Mouse (Mus musculus): Measurements from ENCODE around the gene Atp6v1fnb. TPM values are rescaled to one million over a fixed set of nuclear protein-coding genes. Genes with fewer than 3 reads are reported as not detected.
A peak's percentile ranks its signal among the peaks of the same experiment; 100 is the strongest.

Atp6v1fnb gene
- polyA plus RNA-seq, 1 experiment from 2014 or later = not detected

GRCm38 (mm10) chr6:29467583-29468354 is 3.5 kb upstream of the Atp6v1fnb start, which contains the start of gene Atp6v1f:
Gene Atp6v1f, plus strand, starts transcription at chr6:29467718.
- Histone ChIP-seq H3K36me3 (peaks cover 23% of the 10 kb centered on the region), H3K4me1 (replicated peaks) (peaks cover 11% of the 10 kb centered on the region), H3K9ac (peak within 1 kb of the TSS; percentile 77), H3K9me3 (replicated peaks) (no peaks in the 10 kb centered on the region), H3K27me3 (no peaks in the 10 kb centered on the region), H3K27ac (peak within 1 kb of the TSS; percentile 68), H3K4me3 (replicated peaks) (peak within 1 kb of the TSS; percentile 68), H3K4me2 (peak within 1 kb of the TSS; percentile 75)
- peak; percentile 92 for DNase-seq
- under 1% methylated on average over 39 of the region's 39 CpGs for WGBS (ENCODE audit: insufficient replicate concordance)
- peak; percentile 92 for ATAC-seq (ENCODE audit: low read depth)

GRCm38 (mm10) chr6:29468851-29469250 is 2.4 kb upstream of the Atp6v1fnb start:
- WGBS (ENCODE audit: insufficient replicate concordance) = 70% methylated on average over 3 of the region's 3 CpGs
- peaks cover 15% of the 10 kb centered on the region for H3K4me1 ChIP-seq (replicated peaks)
- H3K27me3 ChIP-seq = no peaks in the 10 kb centered on the region
- H3K9ac ChIP-seq = peak overlapping the region; percentile 77
- H3K4me3 ChIP-seq (replicated peaks) = peak overlapping the region; percentile 68
- H3K9me3 ChIP-seq (replicated peaks) = no peaks in the 10 kb centered on the region
- ATAC-seq (ENCODE audit: low read depth) = no peak
- DNase-seq = no peak
- H3K27ac ChIP-seq = no peak overlapping the region
- peak overlapping the region; percentile 75 for H3K4me2 ChIP-seq
- H3K36me3 ChIP-seq = peaks cover 23% of the 10 kb centered on the region

GRCm38 (mm10) chr6:29473941-29474691 is 2.9 kb downstream of the Atp6v1fnb start:
- no peaks in the 10 kb centered on the region for H3K9me3 ChIP-seq (replicated peaks)
- peak overlapping the region; percentile 87 for H3K4me2 ChIP-seq
- peak; percentile 91 for DNase-seq

GRCm38 (mm10) chr6:29474736-29475135 is 3.5 kb downstream of the Atp6v1fnb start:
- no peak for DNase-seq
- Histone ChIP-seq H3K4me2 (peak overlapping the region; percentile 87), H3K4me1 (replicated peaks) (peaks cover 13% of the 10 kb centered on the region), H3K9ac (no peak overlapping the region), H3K27me3 (peaks cover 19% of the 10 kb centered on the region), H3K4me3 (replicated peaks) (no peak overlapping the region), H3K36me3 (peaks cover 22% of the 10 kb centered on the region), H3K9me3 (replicated peaks) (no peaks in the 10 kb centered on the region), H3K27ac (no peak overlapping the region)
- WGBS (ENCODE audit: insufficient replicate concordance) = 64% methylated on average over 2 of the region's 2 CpGs
- no peak for ATAC-seq (ENCODE audit: low read depth)

More at GRCm38 (mm10) chr6:29473941-29474691, 2.9 kb downstream of the Atp6v1fnb start:
- H3K9ac ChIP-seq = peak overlapping the region; percentile 72
- H3K27me3 ChIP-seq = peaks cover 19% of the 10 kb centered on the region
- 3% methylated on average over 33 of the region's 33 CpGs for WGBS (ENCODE audit: insufficient replicate concordance)
- no peak overlapping the region; the same call in 1 of the 2 replicates for H3K27ac ChIP-seq
- H3K4me3 ChIP-seq (replicated peaks) = peak overlapping the region; percentile 61
- peaks cover 23% of the 10 kb centered on the region for H3K36me3 ChIP-seq
- ATAC-seq (ENCODE audit: low read depth) = peak; percentile 99
- H3K4me1 ChIP-seq (replicated peaks) = peaks cover 14% of the 10 kb centered on the region

GRCm38 (mm10) chr6:29482691-29483090 is 11.5 kb downstream of the Atp6v1fnb start:
- Histone ChIP-seq H3K27me3 (peaks cover 46% of the 10 kb centered on the region), H3K4me2 (no peak overlapping the region), H3K9me3 (replicated peaks) (no peaks in the 10 kb centered on the region), H3K27ac (no peak overlapping the region), H3K4me3 (replicated peaks) (no peak overlapping the region), H3K9ac (no peak overlapping the region), H3K36me3 (no peaks in the 10 kb centered on the region), H3K4me1 (replicated peaks) (peaks cover 5% of the 10 kb centered on the region)
- no peak for ATAC-seq (ENCODE audit: low read depth)
- 84% methylated on average over 13 of the region's 13 CpGs for WGBS (ENCODE audit: insufficient replicate concordance)
- DNase-seq = no peak

GRCm38 (mm10) chr6:29484716-29485559 is 13.7 kb downstream of the Atp6v1fnb start:
- H3K4me2 ChIP-seq = peak overlapping the region; percentile 70
- peak; percentile 68 for ATAC-seq (ENCODE audit: low read depth)
- H3K9me3 ChIP-seq (replicated peaks) = no peaks in the 10 kb centered on the region
- 5% methylated on average over 26 of the region's 26 CpGs for WGBS (ENCODE audit: insufficient replicate concordance)
- peaks cover 51% of the 10 kb centered on the region for H3K27me3 ChIP-seq
- H3K36me3 ChIP-seq = no peaks in the 10 kb centered on the region
- H3K4me1 ChIP-seq (replicated peaks) = peaks cover 5% of the 10 kb centered on the region
- peak overlapping the region; percentile 36; the same call in 1 of the 2 replicates for H3K9ac ChIP-seq
- H3K27ac ChIP-seq = no peak overlapping the region
- peak overlapping the region; percentile 47 for H3K4me3 ChIP-seq (replicated peaks)
- peak; percentile 48 for DNase-seq

- ATAC-seq (ENCODE audit: low read depth) = no peak
- Histone ChIP-seq H3K9ac (no peak overlapping the region), H3K9me3 (replicated peaks) (no peaks in the 10 kb centered on the region), H3K36me3 (no peaks in the 10 kb centered on the region), H3K4me2 (no peak overlapping the region), H3K4me3 (replicated peaks) (no peak overlapping the region), H3K27me3 (peaks cover 61% of the 10 kb centered on the region), H3K4me1 (replicated peaks) (peaks cover 5% of the 10 kb centered on the region), H3K27ac (no peak overlapping the region)
- no peak for DNase-seq
- 19% methylated on average over 2 of the region's 2 CpGs for WGBS (ENCODE audit: insufficient replicate concordance)
Measured at GRCm38 (mm10) chr6:29485951-29486350, 14.7 kb downstream of the Atp6v1fnb start.

- ATAC-seq (ENCODE audit: low read depth) = peak; percentile 52; the same call in 1 of the 2 replicates
- H3K27ac ChIP-seq = no peak overlapping the region
- H3K9ac ChIP-seq = no peak overlapping the region
- H3K4me3 ChIP-seq (replicated peaks) = no peak overlapping the region
- 52% methylated on average over 4 of the region's 4 CpGs for WGBS (ENCODE audit: insufficient replicate concordance)
- H3K9me3 ChIP-seq (replicated peaks) = no peaks in the 10 kb centered on the region
- peaks cover 78% of the 10 kb centered on the region for H3K27me3 ChIP-seq
- H3K4me1 ChIP-seq (replicated peaks) = no peaks in the 10 kb centered on the region
- no peak for DNase-seq
- H3K4me2 ChIP-seq = no peak overlapping the region
- H3K36me3 ChIP-seq = no peaks in the 10 kb centered on the region
Measured at GRCm38 (mm10) chr6:29494101-29494500, 22.9 kb downstream of the Atp6v1fnb start.

GRCm38 (mm10) chr6:29496270-29496669 is 25.0 kb downstream of the Atp6v1fnb start:
- Histone ChIP-seq H3K27me3 (peaks cover 62% of the 10 kb centered on the region), H3K36me3 (no peaks in the 10 kb centered on the region), H3K4me3 (replicated peaks) (no peak overlapping the region), H3K4me1 (replicated peaks) (peaks cover 13% of the 10 kb centered on the region), H3K4me2 (no peak overlapping the region), H3K9ac (no peak overlapping the region), H3K27ac (no peak overlapping the region), H3K9me3 (replicated peaks) (no peaks in the 10 kb centered on the region)
- ATAC-seq (ENCODE audit: low read depth) (no peak), DNase-seq (no peak)
- 15% methylated on average over 25 of the region's 25 CpGs for WGBS (ENCODE audit: insufficient replicate concordance)

GRCm38 (mm10) chr6:29497791-29498190 is 26.6 kb downstream of the Atp6v1fnb start:
- Histone ChIP-seq H3K36me3 (no peaks in the 10 kb centered on the region), H3K27ac (no peak overlapping the region), H3K9ac (no peak overlapping the region), H3K27me3 (peaks cover 47% of the 10 kb centered on the region), H3K9me3 (replicated peaks) (no peaks in the 10 kb centered on the region), H3K4me1 (replicated peaks) (peaks cover 15% of the 10 kb centered on the region), H3K4me2 (no peak overlapping the region), H3K4me3 (replicated peaks) (no peak overlapping the region)
- ATAC-seq (ENCODE audit: low read depth) (no peak), DNase-seq (no peak)
- WGBS (ENCODE audit: insufficient replicate concordance) = 28% methylated on average over 2 of the region's 2 CpGs

GRCm38 (mm10) chr6:29500177-29500576 is 28.9 kb downstream of the Atp6v1fnb start:
- no peak overlapping the region for H3K4me3 ChIP-seq (replicated peaks)
- WGBS (ENCODE audit: insufficient replicate concordance) = 24% methylated on average over 7 of the region's 7 CpGs
- H3K36me3 ChIP-seq = no peaks in the 10 kb centered on the region
- H3K27me3 ChIP-seq = peaks cover 51% of the 10 kb centered on the region
- DNase-seq (no peak), ATAC-seq (ENCODE audit: low read depth) (peak; percentile 54)
- H3K9ac ChIP-seq = no peak overlapping the region
- no peak overlapping the region for H3K4me2 ChIP-seq
- no peak overlapping the region for H3K27ac ChIP-seq
- no peaks in the 10 kb centered on the region for H3K9me3 ChIP-seq (replicated peaks)
- peaks cover 15% of the 10 kb centered on the region for H3K4me1 ChIP-seq (replicated peaks)

Measured in liver, embryonic 13.5 days (tissue).